Mouse (Mus musculus) intestine, embryonic 16.5 days (tissue): Measurements from ENCODE around the gene Insyn1. TPM values are rescaled to one million over a fixed set of nuclear protein-coding genes. Genes with fewer than 3 reads are reported as not detected.

Experiments used
- ATAC-seq: fragments of 200-750 bp; cut with Nextera tagmentation; 2 replicates; pipeline ENCODE4 v1.8.0; 2017; ENCODE audit warnings: moderate TSS enrichment, moderate library complexity
- H3K27ac ChIP-seq: fragments of 300-500 bp; sonication (generic); 2 replicates; pipeline ENCODE4 v1.5.1; 2014; ENCODE audit warnings: mild to moderate bottlenecking, low read length
- H3K27me3 ChIP-seq: fragments of 300-500 bp; sonication (generic); replicated peaks from 2 replicates; pipeline ENCODE4 v1.6.1; 2014; ENCODE audit warnings: low read length, control low read depth, mixed read lengths; ENCODE audit not compliant: control insufficient read depth, insufficient read depth
- H3K36me3 ChIP-seq: fragments of 300-500 bp; sonication (generic); 2 replicates; pipeline ENCODE4 v1.6.1; 2014; ENCODE audit warnings: low read length, control low read depth; ENCODE audit not compliant: control insufficient read depth, insufficient read depth
- H3K4me1 ChIP-seq: fragments of 300-500 bp; sonication (generic); 2 replicates; pipeline ENCODE4 v1.6.1; 2014; ENCODE audit warnings: low read length, control low read depth, mixed read lengths; ENCODE audit not compliant: control insufficient read depth, insufficient read depth
- H3K4me2 ChIP-seq: fragments of 300-500 bp; sonication (generic); 2 replicates; pipeline ENCODE4 v1.6.1; 2014; ENCODE audit warnings: low read depth, low read length, control low read depth
- H3K4me3 ChIP-seq: fragments of 300-500 bp; sonication (generic); 2 replicates; pipeline ENCODE4 v1.5.1; 2014; ENCODE audit warnings: mild to moderate bottlenecking, low read length
- H3K9ac ChIP-seq: fragments of 300-500 bp; sonication (generic); 2 replicates; pipeline ENCODE4 v1.6.1; 2014; ENCODE audit warnings: low read depth, low read length
- H3K9me3 ChIP-seq: fragments of 300-500 bp; sonication (generic); 2 replicates; pipeline ENCODE4 v1.6.1; 2016; ENCODE audit warnings: low read length, control low read depth; ENCODE audit not compliant: control insufficient read depth
- WGBS: fragments of 180-500 bp; shearing (Covaris S2); extraction: QIAGEN DNeasy Blood & Tissue Kit; methylation state at CpG from one replicate; pipeline ENCODE4 v1.1.7; 2014; 5-methylcytosine and 5-hydroxymethylcytosine counted together
- polyA plus RNA-seq: library from polyadenylated mRNA; unstranded; fragments of >200 nt; fragmentation: Nextera tagmentation; extraction: Ambion mirVana; gene quantifications from 2 replicates; pipeline ENCODE4 v1.2.1, GENCODE M21; 2015

Gene Insyn1
- polyA plus RNA-seq, 1 experiment from 2014 or later: 0.35 TPM

DNA sequence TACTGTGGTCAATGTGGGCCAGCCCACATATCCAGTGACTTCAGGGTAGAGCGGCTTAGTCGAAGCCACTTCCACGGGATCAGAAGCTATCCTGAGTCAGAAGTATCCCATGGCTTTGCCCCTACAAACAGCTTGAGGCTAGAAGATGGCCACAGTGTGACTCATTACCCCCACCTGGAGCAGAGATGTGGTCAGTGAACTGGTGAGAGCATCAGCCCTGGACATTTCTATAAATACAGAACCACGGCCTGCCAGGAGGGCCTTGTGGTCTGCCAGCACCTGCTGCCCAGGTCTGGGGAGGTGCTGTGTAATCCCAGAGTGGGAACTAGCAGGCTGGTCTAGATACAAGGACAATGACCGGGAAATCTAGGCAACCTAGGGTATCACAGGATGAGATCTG, 12.5 kb downstream of the Insyn1 start:
- no peaks in the 10 kb centered on the region for H3K36me3 ChIP-seq
- H3K27me3 ChIP-seq: no peaks in the 10 kb centered on the region
- 84% methylated on average over 5 of the region's 5 CpGs for WGBS
- H3K27ac ChIP-seq: no peak overlapping the region
- no peaks in the 10 kb centered on the region for H3K4me1 ChIP-seq
- no peaks in the 10 kb centered on the region for H3K9me3 ChIP-seq
- H3K4me3 ChIP-seq: no peak overlapping the region
- no peak for ATAC-seq
- H3K4me2 ChIP-seq: no peak overlapping the region
- no peak overlapping the region for H3K9ac ChIP-seq

DNA sequence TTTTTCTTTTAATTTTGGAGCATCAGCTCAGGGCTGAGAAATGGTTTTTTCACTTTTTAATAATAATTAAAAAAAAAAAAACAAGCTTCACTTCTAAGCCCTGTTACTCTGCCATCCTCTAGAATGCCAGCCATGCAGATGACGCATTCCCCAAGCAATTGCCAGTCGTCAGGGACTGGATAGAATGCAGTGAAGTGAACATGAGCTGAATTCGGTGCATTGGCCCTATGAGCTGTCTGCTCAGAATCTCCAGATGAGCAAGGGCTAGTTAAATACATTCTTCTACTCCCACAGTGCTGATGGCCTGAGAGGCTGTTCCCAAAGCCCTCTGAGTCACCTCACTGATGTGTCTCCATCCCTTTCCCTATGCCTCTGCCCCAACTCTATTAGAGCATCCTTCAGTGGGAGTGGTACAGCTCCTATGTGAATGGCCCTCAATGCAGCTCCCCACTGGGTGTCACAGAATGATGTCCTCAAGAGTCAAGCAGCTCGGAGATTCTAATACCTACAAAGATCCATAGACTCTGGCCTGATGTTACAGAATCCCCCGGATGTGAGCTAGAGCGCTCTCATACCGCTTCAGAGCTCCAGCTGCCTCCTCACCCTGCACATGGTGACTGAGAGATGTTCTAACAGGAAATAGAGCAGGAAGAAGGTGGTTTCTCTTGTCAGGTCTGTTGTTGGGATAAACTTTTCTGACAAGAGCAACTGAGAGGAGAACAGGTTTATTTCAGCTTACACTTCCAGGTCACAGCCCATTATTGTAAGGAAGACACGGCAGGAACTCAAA, 19.0 kb downstream of the Insyn1 start:
- 74% methylated on average over 8 of the region's 8 CpGs for WGBS
- no peak overlapping the region for H3K27ac ChIP-seq
- H3K9ac ChIP-seq: no peak overlapping the region
- H3K4me3 ChIP-seq: no peak overlapping the region
- H3K27me3 ChIP-seq: no peaks in the 10 kb centered on the region
- no peak for ATAC-seq
- H3K4me2 ChIP-seq: no peak overlapping the region
- H3K9me3 ChIP-seq: no peaks in the 10 kb centered on the region
- no peaks in the 10 kb centered on the region for H3K36me3 ChIP-seq
- no peaks in the 10 kb centered on the region for H3K4me1 ChIP-seq

DNA sequence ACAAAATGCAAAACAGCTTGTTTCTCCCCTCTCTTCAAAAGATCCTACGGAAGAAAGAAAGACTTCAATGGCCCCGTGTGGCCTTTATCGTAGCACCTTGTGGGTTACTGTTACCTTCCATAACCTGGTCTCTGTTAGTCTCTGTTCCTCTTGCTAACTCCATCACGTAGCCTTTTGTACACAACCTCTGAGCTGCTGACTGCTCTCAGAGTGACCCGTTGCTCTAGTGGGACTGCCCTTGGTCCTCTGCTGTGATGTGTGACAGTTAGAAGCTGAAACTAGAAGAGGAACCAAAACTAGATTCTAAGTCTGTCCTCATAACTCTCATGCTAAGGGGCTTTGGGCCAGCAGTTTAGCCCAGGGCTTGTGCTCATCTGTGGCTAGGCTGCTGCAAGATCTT, 22.0 kb downstream of the Insyn1 start:
- 87% methylated on average over 5 of the region's 5 CpGs for WGBS

DNA sequence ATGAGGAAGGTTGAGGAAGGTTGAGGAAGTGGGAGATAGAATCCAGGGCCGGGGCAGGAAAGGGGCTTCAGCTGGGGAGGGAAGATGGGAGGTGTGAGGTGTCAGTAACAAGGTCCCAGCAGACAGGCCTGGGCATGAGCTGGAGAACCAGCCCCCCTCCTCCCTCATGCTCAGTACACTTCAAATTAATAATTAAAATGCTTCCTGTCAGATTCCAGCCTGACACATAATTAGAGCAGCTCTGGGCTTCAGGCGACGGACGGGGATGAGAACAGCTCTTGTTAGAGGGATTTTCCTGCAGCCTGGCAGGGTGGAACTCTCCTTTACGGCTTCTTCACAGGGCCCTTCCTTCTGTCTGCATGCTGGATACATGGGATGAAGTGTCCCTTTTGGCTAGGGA, 25.3 kb downstream of the Insyn1 start:
- Histone ChIP-seq H3K27ac (no peak overlapping the region), H3K9ac (no peak overlapping the region), H3K4me3 (no peak overlapping the region), H3K4me2 (no peak overlapping the region), H3K4me1 (peaks cover 9% of the 10 kb centered on the region), H3K27me3 (no peaks in the 10 kb centered on the region), H3K9me3 (no peaks in the 10 kb centered on the region), H3K36me3 (no peaks in the 10 kb centered on the region)
- ATAC-seq: no peak
- WGBS: 40% methylated on average over 5 of the region's 5 CpGs

More for the DNA sequence above, 22.0 kb downstream of the Insyn1 start:
- no peaks in the 10 kb centered on the region for H3K27me3 ChIP-seq
- H3K36me3 ChIP-seq: no peaks in the 10 kb centered on the region
- H3K4me2 ChIP-seq: no peak overlapping the region
- H3K4me1 ChIP-seq: no peaks in the 10 kb centered on the region
- H3K9me3 ChIP-seq: no peaks in the 10 kb centered on the region
- no peak overlapping the region for H3K4me3 ChIP-seq
- no peak overlapping the region for H3K9ac ChIP-seq
- no peak for ATAC-seq
- H3K27ac ChIP-seq: no peak overlapping the region

DNA sequence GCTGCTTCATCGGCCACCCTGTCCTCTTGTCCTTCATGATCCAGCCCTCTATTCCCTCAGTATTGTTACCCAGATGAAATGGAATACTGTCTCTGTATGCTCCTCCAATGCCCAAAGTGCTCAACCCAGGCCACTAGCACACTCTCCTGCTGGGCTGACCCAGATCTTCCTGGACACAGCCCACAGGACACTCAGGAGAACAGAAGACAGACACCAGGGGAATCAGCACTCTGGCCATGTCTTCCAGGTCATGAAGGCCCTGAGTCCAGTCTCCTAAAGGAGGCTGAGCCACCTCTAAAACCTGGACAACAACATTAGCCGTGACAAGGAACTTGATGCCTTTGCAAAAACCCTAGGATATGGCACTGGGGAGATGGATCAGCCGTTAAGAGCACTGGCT, 28.1 kb downstream of the Insyn1 start:
- no peak overlapping the region for H3K9ac ChIP-seq
- no peak overlapping the region for H3K4me2 ChIP-seq
- H3K27ac ChIP-seq: no peak overlapping the region
- H3K4me3 ChIP-seq: no peak overlapping the region
- no peaks in the 10 kb centered on the region for H3K36me3 ChIP-seq
- no peak for ATAC-seq
- no peaks in the 10 kb centered on the region for H3K9me3 ChIP-seq
- 85% methylated on average over 3 of the region's 3 CpGs for WGBS
- no peaks in the 10 kb centered on the region for H3K27me3 ChIP-seq
- peaks cover 9% of the 10 kb centered on the region for H3K4me1 ChIP-seq

DNA sequence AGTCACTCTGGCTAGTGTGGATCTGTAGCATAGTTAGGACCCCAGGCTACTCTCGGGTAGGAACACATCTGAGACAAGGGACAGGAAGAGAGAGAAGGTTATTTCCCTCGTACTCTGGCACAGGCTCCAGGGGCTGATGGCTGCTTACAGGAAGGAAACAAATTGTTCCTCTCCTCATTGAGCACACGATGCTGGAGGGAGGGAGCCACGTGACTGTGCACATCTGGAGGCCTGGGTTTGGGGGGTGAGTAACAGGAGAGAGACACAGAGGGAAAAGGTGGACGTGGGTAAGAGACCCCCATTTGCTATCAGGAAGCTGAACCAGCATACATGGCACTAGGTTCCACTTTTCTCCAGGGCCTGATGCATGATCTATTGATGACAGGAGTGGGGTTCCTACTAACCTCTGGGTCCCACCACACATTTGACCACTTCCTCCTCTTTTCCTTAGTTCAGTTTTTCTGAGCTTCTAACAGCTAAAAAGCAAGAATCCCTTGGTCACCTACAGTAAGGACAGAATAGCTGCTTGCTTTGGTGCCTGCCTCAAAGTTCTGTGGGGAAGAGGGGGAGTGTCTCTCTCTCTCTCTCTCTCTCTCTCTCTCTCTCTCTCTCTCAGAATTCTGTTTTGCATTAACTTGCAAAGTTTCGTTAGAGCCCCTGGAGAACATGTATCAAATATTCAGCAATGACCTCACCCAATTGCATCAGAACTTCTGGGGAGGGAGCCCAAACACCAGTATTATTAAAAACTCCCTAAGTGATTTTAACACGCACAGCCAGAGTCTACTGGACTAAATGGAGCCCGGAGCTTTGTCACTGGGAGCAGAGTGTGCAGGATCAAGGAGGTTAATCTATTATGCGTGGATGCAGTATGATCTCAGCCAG, 29.7 kb downstream of the Insyn1 start:
- 44% methylated on average over 9 of the region's 9 CpGs for WGBS
- no peaks in the 10 kb centered on the region for H3K27me3 ChIP-seq
- peaks cover 14% of the 10 kb centered on the region for H3K4me1 ChIP-seq
- no peaks in the 10 kb centered on the region for H3K36me3 ChIP-seq
- ATAC-seq: no peak
- no peak overlapping the region for H3K27ac ChIP-seq
- H3K9me3 ChIP-seq: no peaks in the 10 kb centered on the region
- H3K4me3 ChIP-seq: no peak overlapping the region
- H3K4me2 ChIP-seq: no peak overlapping the region
- no peak overlapping the region for H3K9ac ChIP-seq

DNA sequence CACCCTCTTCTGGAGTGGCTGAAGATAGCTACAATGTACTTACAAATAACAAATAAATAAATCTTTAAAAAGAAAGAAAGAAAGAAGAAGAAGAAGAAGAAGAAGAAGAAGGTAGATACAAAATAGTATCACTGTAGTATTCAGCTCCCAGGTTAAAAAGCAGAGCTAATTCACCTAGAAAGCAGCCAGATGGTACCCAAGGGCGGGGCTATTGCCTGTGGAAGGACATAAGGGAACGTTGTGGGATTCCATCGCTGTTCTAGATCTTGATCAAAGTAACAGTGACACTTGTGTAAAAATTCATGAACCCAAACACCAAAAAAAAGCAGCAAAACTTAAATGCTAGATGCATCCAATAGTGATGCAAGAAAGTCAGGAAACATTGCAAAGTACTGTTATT, 31.6 kb downstream of the Insyn1 start:
- Histone ChIP-seq H3K36me3 (no peaks in the 10 kb centered on the region), H3K4me2 (no peak overlapping the region), H3K9ac (no peak overlapping the region), H3K27me3 (no peaks in the 10 kb centered on the region), H3K27ac (no peak overlapping the region), H3K4me1 (peaks cover 14% of the 10 kb centered on the region), H3K4me3 (no peak overlapping the region), H3K9me3 (no peaks in the 10 kb centered on the region)
- WGBS: 67% methylated on average over 3 of the region's 3 CpGs
- no peak for ATAC-seq

DNA sequence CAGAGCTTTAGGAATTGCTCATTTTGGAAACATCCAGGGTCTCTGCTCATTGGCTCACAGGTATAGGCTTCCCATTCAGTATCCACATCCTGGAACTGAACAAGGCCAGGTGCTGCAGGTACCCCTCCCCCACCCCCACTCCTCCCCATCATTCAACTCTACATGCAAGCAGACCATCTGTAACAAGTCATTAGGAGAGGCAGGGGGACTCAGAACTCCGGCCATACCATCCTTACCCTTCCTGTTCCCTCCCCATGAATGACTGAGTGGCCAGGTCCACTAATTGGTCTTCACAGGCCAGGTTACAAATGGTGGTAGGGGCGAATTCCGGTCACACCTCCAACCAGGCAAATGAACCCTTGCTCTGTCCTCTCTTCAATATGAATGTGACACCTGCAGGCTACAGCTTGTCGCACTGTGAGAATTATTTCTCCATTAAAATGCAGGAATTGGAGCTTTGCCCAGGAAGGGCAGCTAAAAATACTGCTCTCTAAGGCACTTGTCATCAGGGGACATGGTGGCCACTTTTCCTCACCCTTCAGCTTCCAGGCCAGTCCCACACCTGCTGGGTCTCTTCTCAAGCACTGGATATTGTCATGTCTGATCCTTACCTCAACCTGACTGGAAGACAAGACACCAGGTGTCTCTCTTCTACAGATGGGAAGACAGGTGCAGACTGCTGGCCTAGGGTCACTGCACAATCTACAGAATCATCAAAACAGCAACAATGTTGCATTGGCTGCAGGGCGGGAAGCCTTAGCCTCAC, 32.6 kb downstream of the Insyn1 start:
- no peak for ATAC-seq
- 75% methylated on average over 5 of the region's 5 CpGs for WGBS
- Histone ChIP-seq H3K27me3 (no peaks in the 10 kb centered on the region), H3K4me3 (no peak overlapping the region), H3K4me1 (peaks cover 14% of the 10 kb centered on the region), H3K9ac (no peak overlapping the region), H3K4me2 (no peak overlapping the region), H3K9me3 (no peaks in the 10 kb centered on the region), H3K27ac (no peak overlapping the region), H3K36me3 (no peaks in the 10 kb centered on the region)

DNA sequence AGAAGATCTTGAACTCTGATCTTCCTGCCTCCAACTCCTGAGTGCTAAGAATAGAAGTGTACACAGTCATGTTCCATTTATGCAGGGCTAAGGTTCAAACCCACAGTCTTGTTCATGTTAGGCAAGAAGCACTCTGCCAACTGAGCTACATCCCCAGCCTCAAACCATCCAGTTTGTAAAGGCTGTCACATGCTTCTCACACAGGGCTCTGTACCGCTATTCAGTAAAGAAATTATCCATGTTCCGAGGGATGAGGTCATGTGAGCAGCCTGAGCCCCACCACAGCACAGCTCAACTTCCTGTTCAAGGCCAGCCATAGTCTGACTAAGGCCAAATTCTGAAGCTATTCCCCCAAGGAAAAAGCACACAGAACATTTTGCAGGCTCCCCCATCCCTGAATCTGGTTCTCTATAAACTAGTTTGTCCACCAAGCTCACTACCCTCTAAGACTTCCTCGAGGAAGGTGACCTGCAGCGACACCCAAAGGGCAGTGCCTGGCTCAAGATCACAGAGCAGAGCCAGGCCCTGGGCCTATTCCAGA, 33.5 kb downstream of the Insyn1 start:
- Histone ChIP-seq H3K9ac (no peak overlapping the region), H3K27ac (no peak overlapping the region), H3K4me3 (no peak overlapping the region), H3K4me2 (no peak overlapping the region), H3K9me3 (no peaks in the 10 kb centered on the region), H3K4me1 (peaks cover 14% of the 10 kb centered on the region), H3K36me3 (no peaks in the 10 kb centered on the region), H3K27me3 (no peaks in the 10 kb centered on the region)
- ATAC-seq: no peak
- WGBS: 60% methylated on average over 4 of the region's 4 CpGs
